Mouse (Mus musculus): ENCODE data around the gene Ddx18.

- TF ChIP-seq CTCF (IDR thresholded peaks at IDR 0.05; ENCODE audit: extremely low read depth, insufficient read depth, insufficient read length, insufficient replicate concordance): no peak
- no peak for TF ChIP-seq POLR2A (IDR thresholded peaks at IDR 0.05; ENCODE audit: low read depth, low read length)
Measured at GRCm38 (mm10) chr1:121540361-121540760, 27.4 kb downstream of the Ddx18 start.
